Mouse (Mus musculus) megakaryocyte, embryonic 14.5 days (primary cell): ENCODE measurements around the gene Agbl3. TPM values are rescaled to one million over a fixed set of nuclear protein-coding genes. Genes with fewer than 3 reads are reported as not detected.
A peak's percentile ranks its signal among the peaks of the same experiment; 100 is the strongest.

ENCODE experiments used
- H3K27me3 ChIP-seq: replicated peaks from 2 replicates; pipeline ENCODE3; 2012; ENCODE audit warnings: inconsistent platforms
- H3K36me3 ChIP-seq: replicated peaks from 2 replicates; pipeline ENCODE3; 2012; ENCODE audit warnings: low read length, inconsistent platforms, mixed read lengths
- H3K4me1 ChIP-seq: 2 replicates; pipeline ENCODE4 v1.6.1; 2012; ENCODE audit warnings: inconsistent platforms
- H3K4me3 ChIP-seq: replicated peaks from 2 replicates; pipeline ENCODE3; 2012; ENCODE audit warnings: moderate library complexity, mild to moderate bottlenecking, inconsistent platforms
- H3K9me3 ChIP-seq: 2 replicates; pipeline ENCODE4 v1.6.1; 2012; ENCODE audit warnings: inconsistent platforms
- FLI1 ChIP-seq: IDR thresholded peaks from 2 replicates; pipeline ENCODE4 v1.6.1; 2012; ENCODE audit warnings: low read length, inconsistent platforms, mixed read lengths
- GATA1 ChIP-seq: IDR thresholded peaks from 3 replicates; pipeline ENCODE4 v1.6.1; 2012; ENCODE audit warnings: mixed read lengths, low read length, inconsistent platforms, borderline replicate concordance
- polyA plus RNA-seq: library from polyadenylated mRNA; stranded (reverse); fragments of >175 nt; gene quantifications from 2 replicates; pipeline ENCODE4 v1.2.3, GENCODE M21; 2012; ENCODE audit warnings: low replicate concordance; ENCODE audit not compliant: insufficient read depth

Agbl3 gene
- polyA plus RNA-seq, 1 experiment = 2.9 TPM

DNA sequence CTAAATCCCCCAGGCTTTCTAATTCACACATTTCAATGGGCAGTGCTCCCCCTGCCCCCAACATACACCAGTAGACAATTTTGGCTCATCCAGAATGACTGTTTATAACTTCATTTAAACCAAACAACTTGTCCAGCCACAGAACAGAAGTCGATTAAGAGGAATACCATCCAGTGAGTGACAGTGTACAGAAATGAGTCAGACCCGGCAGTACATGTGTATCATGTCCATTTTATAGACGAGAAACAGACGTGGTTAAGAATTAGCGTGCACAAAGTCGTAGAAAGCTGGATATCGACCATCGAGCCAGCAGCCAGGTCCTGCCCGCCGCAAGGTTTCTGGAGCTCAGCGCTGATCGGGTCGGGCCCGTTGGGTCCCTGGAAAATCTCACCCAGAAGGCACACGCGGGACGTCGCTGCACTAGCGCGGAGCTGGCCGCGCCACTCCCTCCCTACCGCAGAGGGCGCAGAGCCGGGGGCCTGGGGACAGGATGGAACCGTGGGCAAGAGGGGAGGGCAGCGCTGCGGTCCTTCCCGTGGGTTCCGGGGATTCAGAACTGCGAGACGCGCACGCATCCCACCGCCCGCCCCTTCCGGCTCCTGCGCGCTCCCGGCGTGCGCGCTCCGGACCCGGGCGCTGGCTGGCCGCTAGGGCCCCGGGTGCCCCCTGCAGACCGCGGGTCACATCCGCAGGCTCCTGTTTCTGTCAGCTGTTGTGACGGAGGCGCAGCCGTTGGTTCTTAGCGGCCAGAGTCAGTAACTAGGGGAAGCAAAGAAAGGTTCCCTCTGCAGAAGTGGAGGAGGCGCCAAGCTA is 97.5 kb downstream of the Agbl3 start, which contains the start of gene Cyren:
TSS of gene Cyren (minus strand) at position 552 of the 813 bp plus-strand sequence.
- Histone ChIP-seq H3K9me3 (no peaks in the 10 kb centered on the region), H3K4me3 (peak within 1 kb of the TSS; percentile 96), H3K36me3 (peaks cover 75% of the 10 kb centered on the region), H3K4me1 (peaks cover 86% of the 10 kb centered on the region), H3K27me3 (no peaks in the 10 kb centered on the region)
- TF ChIP-seq FLI1 (0 out of 2 replicates have a peak, but pooled peaks have one; percentile 23), GATA1 (no peak)

DNA sequence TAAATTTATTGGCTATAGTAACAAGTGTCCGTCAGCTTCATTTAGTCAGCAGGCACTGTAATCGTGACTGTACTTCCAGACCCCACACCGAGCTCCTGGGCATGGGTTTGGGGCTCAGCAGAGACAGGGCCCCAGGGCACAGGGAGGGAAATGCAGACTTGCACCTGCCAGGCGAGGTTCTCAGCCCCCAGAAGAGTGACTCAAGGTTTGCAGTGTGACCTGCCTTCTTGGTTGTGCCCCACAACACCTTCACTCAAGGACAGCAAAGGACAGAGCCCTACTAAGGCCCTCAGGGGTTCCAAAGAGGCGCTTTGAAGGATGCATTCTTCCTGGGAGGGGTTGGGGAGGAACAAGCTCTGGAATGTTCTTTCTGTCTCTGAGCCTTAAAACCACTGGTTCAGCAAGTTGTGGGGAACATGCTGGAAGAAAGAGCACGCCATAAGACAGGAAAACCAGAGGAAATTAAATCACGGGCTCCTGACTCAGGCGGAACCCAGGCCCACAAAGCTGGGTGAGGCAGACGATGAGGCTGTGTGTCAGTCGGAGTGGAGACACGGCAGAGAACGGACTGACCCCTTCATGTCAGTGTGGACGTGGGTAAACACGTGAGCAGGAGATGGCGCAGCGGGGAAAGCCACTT is 99.0 kb downstream of the Agbl3 start:
- H3K4me3 ChIP-seq = peak overlapping the region; percentile 21
- peaks cover 73% of the 10 kb centered on the region for H3K36me3 ChIP-seq
- H3K9me3 ChIP-seq = no peaks in the 10 kb centered on the region
- H3K4me1 ChIP-seq = peaks cover 72% of the 10 kb centered on the region
- H3K27me3 ChIP-seq = no peaks in the 10 kb centered on the region
- TF ChIP-seq GATA1 = no peak

DNA sequence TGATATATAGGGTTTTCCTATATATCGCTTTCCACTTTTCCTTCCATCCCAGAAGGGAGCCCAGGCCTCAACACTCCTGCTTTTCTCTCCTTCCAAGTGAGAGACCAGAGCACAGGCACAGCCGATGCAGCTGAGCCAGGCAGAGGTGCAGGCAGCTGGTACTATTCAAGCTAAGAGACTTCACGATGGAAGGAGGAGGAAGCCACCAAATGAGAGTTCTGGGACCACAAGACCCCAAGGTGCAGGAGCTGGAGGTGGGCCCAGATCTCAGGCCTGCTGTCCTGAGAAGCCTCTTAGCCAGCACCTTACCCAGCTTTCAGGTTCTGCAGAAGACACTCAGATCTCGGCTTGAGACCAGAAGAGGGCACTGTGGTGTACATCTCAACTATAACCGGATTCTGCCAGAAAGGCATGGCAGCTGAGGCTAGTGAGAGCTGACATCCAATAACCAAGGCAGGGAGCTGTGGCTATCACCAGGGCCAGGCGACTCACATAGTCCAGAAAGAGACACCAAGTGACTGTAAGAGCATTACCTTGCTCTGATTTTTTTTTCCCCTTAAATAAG is 99.8 kb downstream of the Agbl3 start:
- peaks cover 66% of the 10 kb centered on the region for H3K4me1 ChIP-seq
- no peaks in the 10 kb centered on the region for H3K27me3 ChIP-seq
- no peak overlapping the region for H3K4me3 ChIP-seq
- no peak for TF ChIP-seq GATA1
- TF ChIP-seq FLI1 = no peak
- no peaks in the 10 kb centered on the region for H3K9me3 ChIP-seq
- peaks cover 77% of the 10 kb centered on the region for H3K36me3 ChIP-seq

DNA sequence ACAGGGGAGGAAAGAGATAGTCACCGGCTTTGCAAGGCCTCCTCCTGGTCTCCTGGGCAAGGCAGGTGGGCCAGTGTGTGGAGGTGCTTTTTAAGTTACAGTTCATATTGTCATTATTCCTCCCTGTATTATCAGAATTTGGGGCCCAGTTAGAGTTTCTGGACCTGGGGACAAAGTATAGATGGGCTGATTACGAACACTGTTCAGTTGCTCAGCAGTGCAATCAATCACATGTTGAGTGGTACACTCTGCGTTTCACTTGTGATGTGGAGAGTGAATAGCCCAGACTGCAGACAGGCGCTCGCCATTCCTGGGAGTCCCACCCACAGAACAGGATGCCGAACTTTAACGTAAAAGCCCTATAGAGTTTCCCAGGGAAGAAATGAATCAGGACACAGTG is 104.5 kb downstream of the Agbl3 start:
- TF ChIP-seq FLI1 = no peak
- TF ChIP-seq GATA1 = no peak
- H3K27me3 ChIP-seq = no peaks in the 10 kb centered on the region
- no peak overlapping the region for H3K4me3 ChIP-seq
- H3K36me3 ChIP-seq = peaks cover 96% of the 10 kb centered on the region
- H3K4me1 ChIP-seq = peaks cover 32% of the 10 kb centered on the region
- no peaks in the 10 kb centered on the region for H3K9me3 ChIP-seq

DNA sequence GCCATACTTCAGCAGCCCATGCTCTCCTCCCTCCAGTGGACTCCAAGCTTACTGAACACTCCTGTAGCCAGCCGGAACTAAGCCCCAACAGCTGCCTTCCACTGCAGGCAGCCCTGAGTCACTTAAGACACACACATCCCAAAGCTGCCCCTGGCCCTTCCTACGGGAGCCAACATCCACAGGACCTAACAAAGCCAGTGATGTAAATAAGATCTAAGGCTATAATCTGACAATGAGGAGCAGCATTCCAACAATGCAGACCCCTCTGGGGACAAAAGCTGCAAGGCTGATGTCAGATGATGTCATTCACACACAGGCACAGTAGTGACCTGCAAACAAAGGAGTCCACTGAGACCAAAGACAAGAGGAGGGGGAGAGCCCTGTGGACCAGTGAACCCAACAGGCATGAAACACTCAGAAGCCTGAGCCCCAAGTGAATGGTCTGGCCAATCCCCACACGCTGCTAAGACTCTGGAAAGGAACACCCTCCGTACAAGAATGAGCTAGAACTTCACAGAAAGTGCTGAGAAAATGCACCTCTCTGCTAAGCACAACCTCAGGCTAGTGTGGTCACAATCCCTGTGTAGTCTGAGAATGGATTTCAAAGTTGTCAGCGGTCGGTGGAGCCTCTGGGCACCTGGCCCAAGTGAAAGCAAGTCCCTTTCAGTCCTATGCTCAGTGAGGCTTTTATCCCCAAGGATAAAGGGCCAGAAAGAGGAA is 107.1 kb downstream of the Agbl3 start:
- TF ChIP-seq GATA1 = no peak
- no peak for TF ChIP-seq FLI1
- H3K36me3 ChIP-seq = peaks cover 96% of the 10 kb centered on the region
- H3K4me1 ChIP-seq = peaks cover 25% of the 10 kb centered on the region
- no peak overlapping the region for H3K4me3 ChIP-seq
- H3K27me3 ChIP-seq = no peaks in the 10 kb centered on the region
- no peaks in the 10 kb centered on the region for H3K9me3 ChIP-seq

DNA sequence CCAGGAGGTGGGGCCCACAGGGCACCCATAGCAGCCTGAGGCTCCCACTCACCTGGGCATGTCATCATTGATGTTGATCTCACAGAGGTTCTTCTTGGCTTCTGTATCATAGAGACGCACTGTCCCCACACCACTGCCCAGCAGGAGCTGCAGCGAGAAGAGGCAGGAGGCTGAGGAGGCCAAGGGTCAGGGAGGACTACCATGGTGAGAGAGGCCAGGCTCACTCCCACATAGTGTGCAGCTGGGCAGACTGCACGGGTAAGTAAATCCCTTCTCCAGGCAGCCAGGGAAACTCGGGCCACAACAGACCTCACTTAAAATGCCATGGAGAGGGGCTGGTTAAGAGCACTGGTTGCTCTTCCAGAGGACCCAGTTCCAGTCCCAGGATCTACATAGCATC is 109.0 kb downstream of the Agbl3 start:
- Histone ChIP-seq H3K4me3 (no peak overlapping the region), H3K27me3 (no peaks in the 10 kb centered on the region), H3K9me3 (no peaks in the 10 kb centered on the region), H3K36me3 (peaks cover 97% of the 10 kb centered on the region), H3K4me1 (peaks cover 33% of the 10 kb centered on the region)
- TF ChIP-seq FLI1 = no peak
- TF ChIP-seq GATA1 = no peak

DNA sequence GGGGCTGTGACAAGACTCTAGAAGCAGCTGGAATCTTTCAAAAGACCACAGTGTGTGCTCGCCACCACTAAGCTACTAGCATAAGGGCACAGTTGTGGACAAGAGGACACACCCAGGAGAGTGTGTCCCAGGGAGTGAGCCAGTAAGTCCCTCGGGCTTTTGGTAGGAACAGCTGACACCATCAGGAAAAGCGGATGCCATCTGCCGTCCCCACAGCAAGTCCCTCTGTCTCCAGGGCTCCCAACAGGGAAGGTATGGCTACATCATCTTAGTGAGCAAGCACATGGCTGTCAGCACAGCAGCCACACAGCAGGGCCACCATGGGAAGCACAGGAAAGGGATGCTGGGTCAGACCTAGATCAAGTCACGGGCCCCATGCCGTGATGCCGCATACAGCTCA is 115.3 kb downstream of the Agbl3 start:
- Histone ChIP-seq H3K4me1 (peaks cover 81% of the 10 kb centered on the region), H3K27me3 (no peaks in the 10 kb centered on the region), H3K4me3 (no peak overlapping the region), H3K36me3 (peaks cover 97% of the 10 kb centered on the region), H3K9me3 (no peaks in the 10 kb centered on the region)
- TF ChIP-seq GATA1 (no peak), FLI1 (no peak)

DNA sequence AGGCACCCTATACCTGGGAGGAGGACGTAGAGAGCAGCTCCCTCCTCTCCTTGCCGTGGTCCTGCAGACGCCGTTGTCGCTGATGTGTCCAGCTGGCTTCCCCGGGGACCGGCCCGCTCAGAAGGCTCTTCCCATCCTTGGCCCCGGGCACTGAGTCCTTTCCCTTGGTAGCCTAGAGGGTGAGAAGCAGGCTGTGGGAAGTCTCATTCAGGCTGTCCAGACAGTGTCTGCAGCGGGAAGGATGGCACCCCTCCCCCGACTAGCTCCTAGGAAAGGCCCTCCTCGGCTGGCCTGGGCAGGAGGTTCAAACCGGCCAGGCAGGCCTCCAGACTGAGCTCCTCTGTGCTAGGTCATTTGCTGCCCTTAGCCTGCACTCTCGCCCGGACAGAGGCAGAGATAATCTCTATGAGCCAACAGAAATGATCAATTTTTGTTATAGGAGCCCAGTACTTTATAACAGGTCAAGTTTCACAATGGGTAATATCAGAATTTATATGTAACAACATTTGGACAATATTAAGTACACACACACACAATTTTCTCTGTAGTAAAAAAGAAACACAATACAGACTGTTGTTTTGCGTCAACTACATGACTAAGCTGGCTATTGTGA is 116.0 kb downstream of the Agbl3 start:
- H3K4me1 ChIP-seq = peaks cover 83% of the 10 kb centered on the region
- no peaks in the 10 kb centered on the region for H3K9me3 ChIP-seq
- no peaks in the 10 kb centered on the region for H3K27me3 ChIP-seq
- H3K36me3 ChIP-seq = peaks cover 97% of the 10 kb centered on the region
- TF ChIP-seq FLI1 = no peak
- TF ChIP-seq GATA1 = no peak
- no peak overlapping the region for H3K4me3 ChIP-seq

DNA sequence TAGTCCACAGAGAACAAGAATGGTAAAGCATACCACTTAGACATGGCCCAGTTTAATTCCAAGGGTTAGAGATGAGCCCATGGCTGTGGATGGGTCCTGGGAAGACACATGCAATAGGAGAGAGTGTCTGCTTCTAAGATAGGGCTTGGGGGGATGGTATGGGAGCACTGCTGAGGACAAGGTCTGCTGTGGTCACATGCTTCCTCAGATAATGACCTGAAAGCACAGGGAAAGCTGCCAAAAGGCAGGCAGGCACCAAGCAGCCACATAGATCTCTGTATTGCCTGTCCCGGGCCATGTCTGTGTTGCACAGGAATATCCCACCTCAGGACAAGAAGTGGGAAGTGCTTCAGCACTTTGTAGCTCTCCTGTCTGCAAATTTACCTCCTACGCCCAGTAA is 118.9 kb downstream of the Agbl3 start:
- no peaks in the 10 kb centered on the region for H3K9me3 ChIP-seq
- TF ChIP-seq FLI1 (no peak), GATA1 (no peak)
- no peaks in the 10 kb centered on the region for H3K27me3 ChIP-seq
- no peak overlapping the region for H3K4me3 ChIP-seq
- H3K36me3 ChIP-seq = peaks cover 99% of the 10 kb centered on the region
- peaks cover 92% of the 10 kb centered on the region for H3K4me1 ChIP-seq
